Mouse (Mus musculus) CH12.LX (cell line): ENCODE data around the gene Il31ra. TPM values are rescaled to one million over a fixed set of nuclear protein-coding genes. Genes with fewer than 3 reads are reported as not detected.

Experiments used
- DNase-seq: peaks from one replicate; pipeline ENCODE4 v3.0.0-alpha.2; 2013; ENCODE audit errors: extremely low read depth
- H3K27ac ChIP-seq: 2 replicates; pipeline ENCODE4 v1.5.1; 2012; ENCODE audit warnings: low read depth, mild to moderate bottlenecking, control low read depth, moderate library complexity; ENCODE audit not compliant: insufficient read depth
- H3K27me3 ChIP-seq: replicated peaks from 2 replicates; pipeline ENCODE3; 2012; ENCODE audit warnings: inconsistent platforms
- H3K36me3 ChIP-seq, 2 experiments: replicated peaks in 1 of 2; 2 replicates each; pipeline versions ENCODE3 to v1.6.1; 2012; ENCODE audit warnings: inconsistent platforms in 1 of 2, low read length in 1 of 2, mild to moderate bottlenecking in 1 of 2, mixed read lengths in 1 of 2, moderate library complexity in 1 of 2; ENCODE audit not compliant: control insufficient read depth in 1 of 2, insufficient read depth in 1 of 2
- H3K4me1 ChIP-seq, 2 experiments: 2 replicates each; pipeline ENCODE4 v1.6.1; 2012; ENCODE audit warnings: inconsistent platforms in 1 of 2, moderate library complexity in 1 of 2; ENCODE audit not compliant: insufficient read depth in 2 of 2, control insufficient read depth in 1 of 2
- H3K4me2 ChIP-seq: 2 replicates; pipeline ENCODE4 v1.6.1; 2012; ENCODE audit warnings: low read depth, mild to moderate bottlenecking, control low read depth; ENCODE audit not compliant: poor library complexity, insufficient read depth, severe bottlenecking
- H3K4me3 ChIP-seq, 3 experiments: fragments of 150-350 bp in 1 of 3; sonication (generic) in 1 of 3; replicated peaks in 1 of 3; 2 replicates each; pipeline versions ENCODE3 to v1.5.1; 2011 to 2012; ENCODE audit warnings: low read depth in 2 of 3, low read length in 2 of 3, mild to moderate bottlenecking in 2 of 3, moderate library complexity in 2 of 3, control low read depth in 1 of 3, improper control_type of control experiment in 1 of 3, inconsistent platforms in 1 of 3, mixed read lengths in 1 of 3; ENCODE audit not compliant: poor library complexity in 1 of 3
- H3K79me2 ChIP-seq: replicated peaks from 2 replicates; pipeline ENCODE4 v1.6.1; 2012; ENCODE audit warnings: mild to moderate bottlenecking, moderate library complexity; ENCODE audit not compliant: control insufficient read depth, poor library complexity, insufficient read depth, severe bottlenecking; ENCODE audit errors: extremely low read depth
- H3K9ac ChIP-seq: 2 replicates; pipeline ENCODE4 v1.6.1; 2012; ENCODE audit warnings: low read depth, mild to moderate bottlenecking, control low read depth, moderate library complexity; ENCODE audit not compliant: insufficient read depth
- H3K9me3 ChIP-seq: replicated peaks from 2 replicates; pipeline ENCODE3; 2012; ENCODE audit warnings: low read length, inconsistent platforms, mixed read lengths
- EP300 ChIP-seq: IDR thresholded peaks from 2 replicates; pipeline ENCODE4 v1.6.1; 2011; ENCODE audit warnings: low read length, improper control_type of control experiment
- HCFC1 ChIP-seq: IDR thresholded peaks from 2 replicates; pipeline ENCODE4 v1.6.1; 2012; ENCODE audit warnings: low read depth, mild to moderate bottlenecking, inconsistent platforms, low read length, improper control_type of control experiment
- JUN ChIP-seq: IDR thresholded peaks from 2 replicates; pipeline ENCODE4 v1.6.1; 2011; ENCODE audit warnings: low read depth, mild to moderate bottlenecking, low read length, improper control_type of control experiment, moderate library complexity; ENCODE audit not compliant: insufficient read depth
- JUND ChIP-seq: conservative IDR thresholded peaks from 2 replicates; pipeline ENCODE4 v1.6.1; 2011; ENCODE audit warnings: low read depth, low read length, improper control_type of control experiment
- KAT2A ChIP-seq: IDR thresholded peaks from 2 replicates; pipeline ENCODE4 v1.6.1; 2012; ENCODE audit warnings: low read length, improper control_type of control experiment, inconsistent platforms; ENCODE audit not compliant: insufficient replicate concordance
- MAFK ChIP-seq: IDR thresholded peaks from 2 replicates; pipeline ENCODE4 v1.6.1; 2011; ENCODE audit warnings: low read length, improper control_type of control experiment; ENCODE audit not compliant: insufficient replicate concordance
- MXI1 ChIP-seq: IDR thresholded peaks from 2 replicates; pipeline ENCODE4 v1.6.1; 2011; ENCODE audit warnings: mild to moderate bottlenecking, low read depth, low read length, improper control_type of control experiment
- MYC ChIP-seq: IDR thresholded peaks from 2 replicates; pipeline ENCODE4 v1.6.1; 2011; ENCODE audit warnings: low read depth, mild to moderate bottlenecking, improper control_type of control experiment, low read length
- POLR2AphosphoS2 ChIP-seq: IDR thresholded peaks from 2 replicates; pipeline ENCODE4 v1.6.1; 2011; ENCODE audit warnings: low read depth, low read length, improper control_type of control experiment
- RCOR1 ChIP-seq: conservative IDR thresholded peaks from 2 replicates; pipeline ENCODE4 v1.6.1; 2012; ENCODE audit warnings: low read depth, mild to moderate bottlenecking, inconsistent platforms, low read length, improper control_type of control experiment
- SMC3 ChIP-seq: IDR thresholded peaks from 2 replicates; pipeline ENCODE4 v1.6.1; 2011; ENCODE audit warnings: low read depth, low read length, improper control_type of control experiment
- TBP ChIP-seq: conservative IDR thresholded peaks from 2 replicates; pipeline ENCODE4 v1.6.1; 2011; ENCODE audit warnings: low read depth, low read length, improper control_type of control experiment
- USF2 ChIP-seq: conservative IDR thresholded peaks from 2 replicates; pipeline ENCODE4 v1.6.1; 2011; ENCODE audit warnings: low read depth, low read length, improper control_type of control experiment
- ZKSCAN1 ChIP-seq: IDR thresholded peaks from 2 replicates; pipeline ENCODE4 v1.6.1; 2012; ENCODE audit warnings: low read depth, inconsistent platforms, low read length, improper control_type of control experiment, borderline replicate concordance
- ZMIZ1 ChIP-seq: IDR thresholded peaks from 2 replicates; pipeline ENCODE4 v1.6.1; 2012; ENCODE audit warnings: low read depth, mild to moderate bottlenecking, inconsistent platforms, low read length, improper control_type of control experiment
- ZNF384 ChIP-seq: IDR thresholded peaks from 2 replicates; pipeline ENCODE4 v1.6.1; 2012; ENCODE audit warnings: low read depth, low read length, improper control_type of control experiment, inconsistent platforms
- dilution Hi-C: fragments of 300-500 bp; cut with MboI; formaldehyde crosslinking; loops from 2 replicates; pipeline ENCODE4 v1.14.3; 2020; ENCODE audit warnings: low sequenced_read_pairs; ENCODE audit not compliant: extremely low pct_unique_long_range_greater_than_20kb, extremely low pct_ligation_motif_present
- in situ Hi-C: fragments of 300-500 bp; cut with MboI; formaldehyde crosslinking; loops from 3 replicates; pipeline ENCODE4 v1.14.3; 2019; ENCODE audit warnings: low sequenced_read_pairs, low pct_ligation_motif_present, low pct_unique_long_range_greater_than_20kb, mixed read lengths
- polyA plus RNA-seq: library from polyadenylated mRNA; unstranded; fragments of >175 nt; gene quantifications from 2 replicates; pipeline ENCODE4 v1.2.1, GENCODE M21; 2012; ENCODE audit warnings: low read depth; ENCODE audit not compliant: insufficient read length
- total RNA-seq, 2 experiments: library from RNA; depleted of rRNA; stranded (reverse); fragments of 300-350 nt in 1 of 2; fragments of >200 nt in 1 of 2; gene quantifications; 2 replicates each; pipeline ENCODE4 v1.2.3; 2012 to 2014

Il31ra gene
- total and polyA plus RNA-seq, 3 experiments, result not detected

DNA sequence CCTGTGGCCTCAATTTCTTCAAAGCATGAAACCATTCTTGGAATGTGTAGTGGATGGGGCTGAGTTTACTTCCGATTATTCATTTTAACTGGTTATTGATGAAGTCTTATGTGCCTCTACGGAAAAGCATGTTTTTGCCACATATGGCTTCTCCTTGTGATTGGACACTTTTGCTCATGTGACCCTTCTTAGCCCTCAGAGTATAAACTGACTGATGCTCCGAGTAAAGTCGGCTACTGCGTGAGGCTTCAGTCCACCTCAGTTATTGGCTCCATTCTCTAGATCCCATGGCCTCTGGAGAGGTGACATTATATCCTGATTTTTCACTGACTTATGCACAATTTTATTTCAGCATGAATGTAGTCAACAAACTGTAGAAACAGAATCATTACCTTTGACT, 40.9 kb downstream of the Il31ra start:
- DNase-seq, result no peak
- no peaks in the 10 kb centered on the region for H3K27me3 ChIP-seq
- no peaks in the 10 kb centered on the region for H3K79me2 ChIP-seq
- dilution Hi-C loops (no loop called here), in situ Hi-C loops (loop anchor here (10.0 kb wide), 1 partner anchor 51 kb away; no protein-coding TSS in a partner anchor)
- no peaks in the 10 kb centered on the region for H3K9me3 ChIP-seq
- H3K36me3 ChIP-seq, result no peaks in the 10 kb centered on the region
- no peak overlapping the region for H3K4me3 ChIP-seq
- H3K4me2 ChIP-seq, result no peak overlapping the region
- H3K4me1 ChIP-seq, result peaks cover 3 to 6% of the 10 kb centered on the region in 2 experiments; a peak in 3 of 4 replicates
- no peak overlapping the region for H3K9ac ChIP-seq
- no peak overlapping the region for H3K27ac ChIP-seq
- TF ChIP-seq TBP (no peak), RCOR1 (no peak), ZNF384 (no peak), SMC3 (no peak), MXI1 (no peak), JUND (no peak), EP300 (no peak), POLR2AphosphoS2 (no peak)

- TF ChIP-seq MAFK (no peak), TBP (no peak), MYC (no peak), ZKSCAN1 (no peak), JUN (no peak), HCFC1 (no peak), KAT2A (no peak), MXI1 (no peak), ZMIZ1 (no peak), USF2 (no peak)
- Histone ChIP-seq H3K79me2 (no peaks in the 10 kb centered on the region), H3K4me1 (peaks cover 3 to 6% of the 10 kb centered on the region in 2 experiments; a peak in 3 of 4 replicates), H3K36me3 (no peaks in the 10 kb centered on the region), H3K4me2 (no peak overlapping the region), H3K9ac (no peak overlapping the region), H3K27ac (no peak overlapping the region), H3K27me3 (no peaks in the 10 kb centered on the region), H3K4me3 (no peak overlapping the region), H3K9me3 (no peaks in the 10 kb centered on the region)
- no peak for DNase-seq
- dilution Hi-C loops, result no loop called here
- in situ Hi-C loops, result loop anchor here (10.0 kb wide), 1 partner anchor 53 kb away; no protein-coding TSS in a partner anchor
Observed at GRCm38 (mm10) chr13:112551641-112552548, 42.3 kb downstream of the Il31ra start.
